ENCODE assay signal across 31 mouse cellular contexts in genomic region chr17:64792076-64792475, GRCm38 (mm10). TPM values are rescaled to one million over a fixed set of nuclear protein-coding genes. Genes with fewer than 3 reads are reported as not detected.
A peak's percentile ranks its signal among the peaks of the same experiment; 100 is the strongest.
DNase-seq lines count a peak whose midpoint lies in the region.
"Had no signal": no experiment of that assay in that cellular context is flagged by ENCODE, and none has a peak within 500 bp of the region (broad histone marks: within the 10 kb centered on the region; RNA-seq: fewer than 3 reads in every experiment).

No protein-coding gene starts in this region.

- no peaks in the 10 kb centered on the region for H3K27me3 ChIP-seq in hindbrain, embryonic 10.5 days (ENCODE audit: insufficient read depth, poor library complexity, severe bottlenecking)
- H3K27me3 ChIP-seq: forebrain, embryonic 13.5 days; heart, embryonic 15.5 days had no signal

- H3K9me3 ChIP-seq in hindbrain, embryonic 10.5 days, result no peaks in the 10 kb centered on the region
- H3K9me3 ChIP-seq: forebrain, embryonic 10.5 days; forebrain, embryonic 13.5 days; heart, embryonic 12.5 days; heart, embryonic 15.5 days had no signal

- DNase-seq in adrenal gland, adult (ENCODE audit: inconsistent age in 2 of 2, low spot score in 1 of 2), result peak; percentile 28 to 52
- DNase-seq in adrenal gland, adult 18-20 months (ENCODE audit: low spot score in 2 of 2), result no peak
- DNase-seq in heart, adult 11 months, result peak; percentile 13
- DNase-seq in heart, adult 18-20 months, result no peak
- peak; percentile 8 for DNase-seq in adrenal gland, postnatal 10 days
- no peak for DNase-seq in hindbrain, embryonic 10.5 days (ENCODE audit: low spot score)
- DNase-seq: cerebellum, adult 11-12 months; cerebellum, adult 9-10 months; cerebellum, postnatal 14 days; gastrocnemius, postnatal 10 days; heart, postnatal 10 days; heart, postnatal 36 days; kidney, adult 18-20 months; kidney, adult 9 months had no signal

- H3K4me3 ChIP-seq in hindbrain, embryonic 10.5 days, result no peak overlapping the region
- H3K4me3 ChIP-seq: forebrain, embryonic 10.5 days; forebrain, embryonic 13.5 days; heart, embryonic 12.5 days; heart, embryonic 15.5 days had no signal

- WGBS in hindbrain, embryonic 10.5 days, result 88% methylated on average over 3 of the region's 3 CpGs

- no peak overlapping the region for H3K27ac ChIP-seq in hindbrain, embryonic 10.5 days
- H3K27ac ChIP-seq: forebrain, embryonic 10.5 days; forebrain, embryonic 13.5 days; heart, embryonic 15.5 days; hindbrain, embryonic 14.5 days; hindbrain, postnatal 0 days had no signal

- H3K36me3 ChIP-seq in hindbrain, embryonic 10.5 days, result no peaks in the 10 kb centered on the region
- H3K36me3 ChIP-seq: forebrain, embryonic 10.5 days; heart, embryonic 12.5 days; heart, embryonic 15.5 days had no signal

- peaks cover 5% of the 10 kb centered on the region; the same call in 1 of the 2 replicates for H3K4me1 ChIP-seq in hindbrain, embryonic 10.5 days (replicated peaks)

RNA-seq across cellular contexts. Expression of gene 4930583I09Rik, which starts 43.8 kb away (rescaled TPM):
- not detected for total RNA-seq in adrenal gland, adult 18-20 months (2021)
- not detected for total RNA-seq in heart, adult 18-20 months (2021)
- not detected for total RNA-seq in adrenal gland, postnatal 10 days (2021)
- polyA plus RNA-seq in hindbrain, embryonic 10.5 days (2016; fragmentation: Nextera tagmentation; extraction: Ambion mirVana), result not detected in 2 replicates
- total RNA-seq: ES-E14; gastrocnemius, adult 18-20 months; gastrocnemius, postnatal 10 days; gastrocnemius, postnatal 4 days; heart, adult 8-10 months; heart, postnatal 10 days; heart, postnatal 36 days; hindbrain, postnatal 0 days had no signal
- polyA plus RNA-seq: activated CD4-positive, CD25-positive, alpha-beta regulatory T cell, adult 4 months; brain, embryonic 14.5 days; embryonic facial prominence, embryonic 11.5 days; embryonic facial prominence, embryonic 14.5 days; forebrain, embryonic 10.5 days; forebrain, embryonic 13.5 days; forebrain, embryonic 16.5 days; heart, embryonic 12.5 days; heart, embryonic 15.5 days; hindbrain, embryonic 11.5 days; hindbrain, embryonic 14.5 days; hindbrain, postnatal 0 days; intestine, embryonic 16.5 days had no signal

Comparison
In these comparisons a context has a peak if more than half of its experiments do, and no peak if none do; other contexts are left out.
1. DNase-seq: peak in adrenal gland, adult (2 of 2), heart, adult 11 months (single experiment) and adrenal gland, postnatal 10 days (single experiment); none in adrenal gland, adult 18-20 months (0 of 2), heart, adult 18-20 months (0 of 2) and hindbrain, embryonic 10.5 days (single experiment).